Mouse (Mus musculus): Measurements from ENCODE around the gene Cby3. TPM values are rescaled to one million over a fixed set of nuclear protein-coding genes. Genes with fewer than 3 reads are reported as not detected.
A peak's percentile ranks its signal among the peaks of the same experiment; 100 is the strongest.

Cby3 gene
- polyA plus RNA-seq, 1 experiment from 2014 or later, result 0.32 TPM

DNA sequence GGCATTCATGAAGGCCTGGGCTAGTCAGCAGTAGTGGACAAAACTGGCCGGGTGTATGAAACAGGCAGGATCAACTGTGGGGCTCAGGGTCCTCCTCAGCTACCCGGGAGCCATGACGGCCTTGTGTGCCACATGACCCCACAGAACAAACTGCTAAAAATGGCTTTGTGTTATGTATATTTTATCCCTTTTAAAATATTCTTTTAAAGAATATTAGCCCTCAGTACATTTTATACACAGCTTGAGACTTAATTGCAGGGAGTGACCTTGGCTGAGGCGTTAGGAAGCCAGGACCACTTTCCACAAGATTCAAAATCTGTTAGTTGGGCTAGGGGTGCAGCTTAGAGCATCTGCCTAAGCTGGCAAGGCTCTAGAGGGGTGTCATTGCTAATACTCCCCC, 16.7 kb downstream of the Cby3 start:
- Histone ChIP-seq H3K36me3 (ENCODE audit: control insufficient read depth, insufficient read depth, low read length) (no peaks in the 10 kb centered on the region), H3K4me3 (replicated peaks; ENCODE audit: low read depth, low read length) (peak overlapping the region; percentile 35; the same call in 1 of the 2 replicates), H3K4me1 (ENCODE audit: control insufficient read depth, insufficient read depth, low read length) (peaks cover 9% of the 10 kb centered on the region), H3K9ac (replicated peaks; ENCODE audit: low read length) (peak overlapping the region; percentile 63; the same call in 1 of the 2 replicates), H3K4me2 (ENCODE audit: low read length) (peak overlapping the region; percentile 57), H3K27ac (replicated peaks; ENCODE audit: low read depth, low read length) (peak overlapping the region; percentile 88), H3K9me3 (ENCODE audit: control insufficient read depth, low read length) (no peaks in the 10 kb centered on the region), H3K27me3 (ENCODE audit: control insufficient read depth, insufficient read depth, low read length) (no peaks in the 10 kb centered on the region)
- WGBS, result 55% methylated on average over 4 of the region's 4 CpGs
- DNase-seq (peak; percentile 53), ATAC-seq (ENCODE audit: low FRiP score, low TSS enrichment) (peak; percentile 46; the same call in 1 of the 2 replicates)

GRCm38 (mm10) chr11:50371399-50371841, 17.2 kb downstream of the Cby3 start:
- Histone ChIP-seq H3K4me2 (ENCODE audit: low read length) (peak overlapping the region; percentile 57), H3K27me3 (ENCODE audit: control insufficient read depth, insufficient read depth, low read length) (no peaks in the 10 kb centered on the region), H3K27ac (replicated peaks; ENCODE audit: low read depth, low read length) (peak overlapping the region; percentile 88), H3K9me3 (ENCODE audit: control insufficient read depth, low read length) (no peaks in the 10 kb centered on the region), H3K4me3 (replicated peaks; ENCODE audit: low read depth, low read length) (peak overlapping the region; percentile 35), H3K4me1 (ENCODE audit: control insufficient read depth, insufficient read depth, low read length) (peaks cover 14% of the 10 kb centered on the region), H3K36me3 (ENCODE audit: control insufficient read depth, insufficient read depth, low read length) (no peaks in the 10 kb centered on the region), H3K9ac (replicated peaks; ENCODE audit: low read length) (peak overlapping the region; percentile 63)
- under 1% methylated on average over 18 of the region's 18 CpGs for WGBS
- peak; percentile 71; the same call in 1 of the 2 replicates for ATAC-seq (ENCODE audit: low FRiP score, low TSS enrichment)
- peak; percentile 88 for DNase-seq

GRCm38 (mm10) chr11:50371911-50372310, 17.6 kb downstream of the Cby3 start:
- Histone ChIP-seq H3K9me3 (ENCODE audit: control insufficient read depth, low read length) (no peaks in the 10 kb centered on the region), H3K9ac (replicated peaks; ENCODE audit: low read length) (peak overlapping the region; percentile 63), H3K27me3 (ENCODE audit: control insufficient read depth, insufficient read depth, low read length) (no peaks in the 10 kb centered on the region), H3K4me1 (ENCODE audit: control insufficient read depth, insufficient read depth, low read length) (peaks cover 17% of the 10 kb centered on the region), H3K4me3 (replicated peaks; ENCODE audit: low read depth, low read length) (peak overlapping the region; percentile 35), H3K27ac (replicated peaks; ENCODE audit: low read depth, low read length) (peak overlapping the region; percentile 88), H3K4me2 (ENCODE audit: low read length) (peak overlapping the region; percentile 57), H3K36me3 (ENCODE audit: control insufficient read depth, insufficient read depth, low read length) (no peaks in the 10 kb centered on the region)
- DNase-seq (no peak), ATAC-seq (ENCODE audit: low FRiP score, low TSS enrichment) (no peak)
- 93% methylated on average over 1 of the region's 1 CpGs for WGBS

GRCm38 (mm10) chr11:50373086-50373485, 18.8 kb downstream of the Cby3 start:
- no peak for ATAC-seq (ENCODE audit: low FRiP score, low TSS enrichment)
- Histone ChIP-seq H3K27me3 (ENCODE audit: control insufficient read depth, insufficient read depth, low read length) (no peaks in the 10 kb centered on the region), H3K4me3 (replicated peaks; ENCODE audit: low read depth, low read length) (no peak overlapping the region), H3K4me2 (ENCODE audit: low read length) (no peak overlapping the region), H3K27ac (replicated peaks; ENCODE audit: low read depth, low read length) (no peak overlapping the region), H3K4me1 (ENCODE audit: control insufficient read depth, insufficient read depth, low read length) (peaks cover 17% of the 10 kb centered on the region), H3K36me3 (ENCODE audit: control insufficient read depth, insufficient read depth, low read length) (no peaks in the 10 kb centered on the region), H3K9me3 (ENCODE audit: control insufficient read depth, low read length) (no peaks in the 10 kb centered on the region), H3K9ac (replicated peaks; ENCODE audit: low read length) (no peak overlapping the region)
- DNase-seq, result no peak

DNA sequence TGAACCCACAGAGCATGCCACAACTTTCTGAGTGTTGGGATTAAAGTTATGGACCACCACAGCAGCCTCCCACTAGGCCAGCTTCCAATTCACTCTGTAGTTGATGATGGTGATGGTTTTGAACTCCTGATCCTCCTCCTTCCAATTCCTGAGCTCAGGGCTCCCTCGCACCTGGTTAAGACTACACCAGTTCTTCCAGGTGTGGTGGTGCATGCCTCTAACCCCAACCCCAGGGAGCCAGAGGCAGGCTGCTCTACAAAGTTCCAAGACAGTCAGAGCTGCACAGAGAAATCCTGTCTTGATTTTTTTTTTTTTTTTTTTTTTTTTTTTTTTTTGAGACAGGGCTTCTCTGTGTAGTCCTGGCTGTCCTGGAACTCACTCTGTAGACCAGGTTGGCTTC, 19.4 kb downstream of the Cby3 start:
- H3K36me3 ChIP-seq (ENCODE audit: control insufficient read depth, insufficient read depth, low read length), result 0 out of 2 replicates have a peak, but pooled peaks cover 1% of the 10 kb centered on the region
- H3K27ac ChIP-seq (replicated peaks; ENCODE audit: low read depth, low read length), result no peak overlapping the region
- no peak overlapping the region for H3K4me2 ChIP-seq (ENCODE audit: low read length)
- no peaks in the 10 kb centered on the region for H3K27me3 ChIP-seq (ENCODE audit: control insufficient read depth, insufficient read depth, low read length)
- WGBS, result 88% methylated on average over 1 of the region's 1 CpGs
- no peak overlapping the region for H3K9ac ChIP-seq (replicated peaks; ENCODE audit: low read length)
- H3K9me3 ChIP-seq (ENCODE audit: control insufficient read depth, low read length), result no peaks in the 10 kb centered on the region
- DNase-seq (no peak), ATAC-seq (ENCODE audit: low FRiP score, low TSS enrichment) (no peak)
- peaks cover 17% of the 10 kb centered on the region for H3K4me1 ChIP-seq (ENCODE audit: control insufficient read depth, insufficient read depth, low read length)
- H3K4me3 ChIP-seq (replicated peaks; ENCODE audit: low read depth, low read length), result no peak overlapping the region

GRCm38 (mm10) chr11:50374286-50375015, 20.2 kb downstream of the Cby3 start:
- H3K27me3 ChIP-seq (ENCODE audit: control insufficient read depth, insufficient read depth, low read length), result no peaks in the 10 kb centered on the region
- H3K9ac ChIP-seq (replicated peaks; ENCODE audit: low read length), result no peak overlapping the region
- WGBS, result 70% methylated on average over 13 of the region's 13 CpGs
- H3K4me1 ChIP-seq (ENCODE audit: control insufficient read depth, insufficient read depth, low read length), result peaks cover 21% of the 10 kb centered on the region
- H3K9me3 ChIP-seq (ENCODE audit: control insufficient read depth, low read length), result no peaks in the 10 kb centered on the region
- H3K27ac ChIP-seq (replicated peaks; ENCODE audit: low read depth, low read length), result no peak overlapping the region
- peaks cover 8% of the 10 kb centered on the region for H3K36me3 ChIP-seq (ENCODE audit: control insufficient read depth, insufficient read depth, low read length)
- no peak overlapping the region for H3K4me3 ChIP-seq (replicated peaks; ENCODE audit: low read depth, low read length)
- DNase-seq, result no peak
- no peak overlapping the region for H3K4me2 ChIP-seq (ENCODE audit: low read length)
- no peak for ATAC-seq (ENCODE audit: low FRiP score, low TSS enrichment)

- no peak for DNase-seq
- no peak for ATAC-seq (ENCODE audit: low FRiP score, low TSS enrichment)
- H3K36me3 ChIP-seq (ENCODE audit: control insufficient read depth, insufficient read depth, low read length), result peaks cover 17% of the 10 kb centered on the region
Observed at GRCm38 (mm10) chr11:50375421-50375820, 21.2 kb downstream of the Cby3 start.

GRCm38 (mm10) chr11:50376156-50376790, 22.0 kb downstream of the Cby3 start:
- peak overlapping the region; percentile 93 for H3K4me3 ChIP-seq (replicated peaks; ENCODE audit: low read depth, low read length)
- H3K9ac ChIP-seq (replicated peaks; ENCODE audit: low read length), result peak overlapping the region; percentile 69
- H3K9me3 ChIP-seq (ENCODE audit: control insufficient read depth, low read length), result no peaks in the 10 kb centered on the region
- peak overlapping the region; percentile 98 for H3K27ac ChIP-seq (replicated peaks; ENCODE audit: low read depth, low read length)
- H3K36me3 ChIP-seq (ENCODE audit: control insufficient read depth, insufficient read depth, low read length), result peaks cover 18% of the 10 kb centered on the region
- no peaks in the 10 kb centered on the region for H3K27me3 ChIP-seq (ENCODE audit: control insufficient read depth, insufficient read depth, low read length)
- H3K4me1 ChIP-seq (ENCODE audit: control insufficient read depth, insufficient read depth, low read length), result peaks cover 31% of the 10 kb centered on the region
- 18% methylated on average over 10 of the region's 10 CpGs for WGBS
- no peak for DNase-seq
- no peak for ATAC-seq (ENCODE audit: low FRiP score, low TSS enrichment)
- H3K4me2 ChIP-seq (ENCODE audit: low read length), result peak overlapping the region; percentile 77

More at GRCm38 (mm10) chr11:50375421-50375820, 21.2 kb downstream of the Cby3 start:
- Histone ChIP-seq H3K4me1 (ENCODE audit: control insufficient read depth, insufficient read depth, low read length) (peaks cover 30% of the 10 kb centered on the region), H3K9me3 (ENCODE audit: control insufficient read depth, low read length) (no peaks in the 10 kb centered on the region), H3K27me3 (ENCODE audit: control insufficient read depth, insufficient read depth, low read length) (no peaks in the 10 kb centered on the region), H3K27ac (replicated peaks; ENCODE audit: low read depth, low read length) (no peak overlapping the region), H3K9ac (replicated peaks; ENCODE audit: low read length) (no peak overlapping the region), H3K4me2 (ENCODE audit: low read length) (no peak overlapping the region), H3K4me3 (replicated peaks; ENCODE audit: low read depth, low read length) (no peak overlapping the region)
- 16% methylated on average over 5 of the region's 5 CpGs for WGBS
